Mouse (Mus musculus): ENCODE data around the gene Gm20431.

DNA sequence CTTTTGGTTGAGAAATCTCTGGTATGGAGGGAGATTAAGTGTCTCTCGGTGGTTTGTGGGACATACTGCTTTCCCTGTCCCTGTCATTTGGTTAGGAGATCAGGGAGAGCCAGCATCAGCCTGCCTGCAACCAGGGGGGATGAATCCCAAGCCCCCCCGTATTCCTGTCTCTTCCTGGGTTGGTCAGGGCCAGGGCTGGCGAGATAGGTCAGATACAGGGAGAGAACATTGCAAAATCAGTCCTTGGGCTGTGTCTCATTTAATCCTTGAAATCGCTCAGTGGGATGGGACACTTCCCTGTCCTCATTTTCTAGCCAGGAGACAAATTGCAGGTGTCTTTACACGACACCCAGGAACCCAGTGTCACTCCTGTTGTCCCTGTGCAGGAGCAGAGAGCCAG lies 38.7 kb upstream of the Gm20431 start:
- TF ChIP-seq CTCF (IDR thresholded peaks at IDR 0.05; ENCODE audit: borderline replicate concordance, insufficient read depth, low read depth, low read length) (no peak), POLR2A (IDR thresholded peaks at IDR 0.05; ENCODE audit: borderline replicate concordance, insufficient read depth, low read length) (no peak)

Measured in cerebellum, adult 2 months (tissue).